Comparison of ENCODE assay signal across 19 mouse cellular contexts in genomic region chr16:5377001-5377400, GRCm38 (mm10).
"Had no signal": no experiment of that assay in that cellular context is flagged by ENCODE, and none has a peak within 500 bp of the region (broad histone marks: within the 10 kb centered on the region; RNA-seq: fewer than 3 reads in every experiment).

No protein-coding gene starts in this region.

- H3K4me3 ChIP-seq: midbrain, embryonic 10.5 days; midbrain, embryonic 13.5 days; myocyte; neural tube, embryonic 13.5 days; neural tube, embryonic 15.5 days had no signal

- H3K27ac ChIP-seq: liver, embryonic 14.5 days; midbrain, embryonic 10.5 days; midbrain, embryonic 13.5 days; neural tube, embryonic 13.5 days; neural tube, embryonic 15.5 days had no signal

- H3K4me1 ChIP-seq: neural tube, embryonic 15.5 days had no signal

- H3K9ac ChIP-seq: liver, embryonic 14.5 days; lung, embryonic 14.5 days; midbrain, embryonic 13.5 days; neural tube, embryonic 13.5 days; neural tube, embryonic 15.5 days had no signal

- H3K9me3 ChIP-seq: midbrain, embryonic 10.5 days; midbrain, embryonic 13.5 days; neural tube, embryonic 13.5 days; neural tube, embryonic 15.5 days had no signal

- ATAC-seq: midbrain, embryonic 13.5 days; midbrain, embryonic 16.5 days had no signal

- H3K27me3 ChIP-seq: neural tube, embryonic 13.5 days; neural tube, embryonic 15.5 days had no signal

- DNase-seq: lung, adult 18-20 months; lung, embryonic 14.5 days; lung, postnatal 10 days; lung, postnatal 4 days; retina, postnatal 1 day; right cerebral cortex, adult 18-20 months; right cerebral cortex, postnatal 25 days; right cerebral cortex, postnatal 4 days; spleen, adult 18-20 months; thymus, adult 18-20 months; thymus, postnatal 14 days; thymus, postnatal 36 days had no signal

- H3K4me2 ChIP-seq: lung, embryonic 14.5 days; midbrain, embryonic 13.5 days; neural tube, embryonic 13.5 days; neural tube, embryonic 15.5 days had no signal

- H3K36me3 ChIP-seq: midbrain, embryonic 10.5 days; midbrain, embryonic 13.5 days; neural tube, embryonic 13.5 days; neural tube, embryonic 15.5 days had no signal
